ENCODE assay signal across 9 mouse cellular contexts in the genomic region with DNA sequence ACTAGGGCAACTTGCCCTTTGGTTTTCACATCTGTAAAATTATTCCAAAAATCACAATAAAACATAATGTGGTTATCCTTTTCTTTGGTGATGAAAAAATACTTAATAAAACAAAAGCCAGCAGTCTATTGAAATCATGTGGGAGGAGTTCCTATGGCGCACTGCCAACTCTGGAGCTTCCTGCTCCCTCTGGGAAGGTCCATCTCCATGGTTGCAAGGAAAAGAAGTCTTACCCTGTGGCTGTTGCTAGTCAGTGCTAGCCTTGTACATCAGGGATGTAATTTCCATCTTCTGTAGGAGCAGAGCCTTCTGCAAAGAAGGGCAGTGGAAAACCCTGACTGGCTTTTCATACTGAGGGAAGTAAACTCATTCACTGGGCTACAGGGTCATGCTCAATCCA. TPM values are rescaled to one million over a fixed set of nuclear protein-coding genes. Genes with fewer than 3 reads are reported as not detected.
DNase-seq lines count a peak whose midpoint lies in the region; ATAC-seq and TF ChIP-seq lines count a peak whose summit lies in the region.
"Had no signal": no experiment of that assay in that cellular context is flagged by ENCODE, and none has a peak within 500 bp of the region (broad histone marks: within the 10 kb centered on the region; RNA-seq: fewer than 3 reads in every experiment).

No protein-coding gene starts in this region.

- H3K4me3 ChIP-seq in forebrain, embryonic 15.5 days = no peak overlapping the region
- H3K4me3 ChIP-seq: midbrain, embryonic 15.5 days had no signal

- H3K36me3 ChIP-seq in forebrain, embryonic 15.5 days = no peaks in the 10 kb centered on the region
- H3K36me3 ChIP-seq: midbrain, embryonic 15.5 days had no signal

- TF ChIP-seq CTCF in brain, embryonic 14.5 days (IDR thresholded peaks at IDR 0.05; ENCODE audit: borderline replicate concordance, extremely low read depth, insufficient read depth, insufficient read length) = no peak

- H3K27me3 ChIP-seq in forebrain, embryonic 15.5 days = no peaks in the 10 kb centered on the region
- H3K27me3 ChIP-seq: midbrain, embryonic 15.5 days had no signal

- no peak overlapping the region for H3K4me2 ChIP-seq in forebrain, embryonic 15.5 days (replicated peaks)
- H3K4me2 ChIP-seq: midbrain, embryonic 15.5 days had no signal

- H3K4me1 ChIP-seq in forebrain, embryonic 15.5 days = no peaks in the 10 kb centered on the region
- H3K4me1 ChIP-seq: midbrain, embryonic 15.5 days had no signal

- H3K27ac ChIP-seq in forebrain, embryonic 15.5 days (replicated peaks) = no peak overlapping the region
- H3K27ac ChIP-seq: midbrain, embryonic 15.5 days had no signal

- no peaks in the 10 kb centered on the region for H3K9me3 ChIP-seq in forebrain, embryonic 15.5 days
- H3K9me3 ChIP-seq: midbrain, embryonic 15.5 days had no signal

- peak; percentile 31 for DNase-seq in kidney, adult 9 months
- DNase-seq in kidney, adult 18-20 months = no peak
- DNase-seq in MN1 (ENCODE audit: low spot score) = peak; percentile 75
- DNase-seq in brain, embryonic 14.5 days (ENCODE audit: low read depth) = peak; percentile 54
- DNase-seq in kidney, postnatal 25 days = peak; percentile 55 to 68
- DNase-seq: forebrain, postnatal 0 days had no signal

- no peak overlapping the region for H3K9ac ChIP-seq in forebrain, embryonic 15.5 days (replicated peaks)
- H3K9ac ChIP-seq: forebrain, postnatal 0 days; midbrain, embryonic 15.5 days had no signal

- ATAC-seq in megakaryocyte-erythroid progenitor cell, adult 5-6 weeks (replicated peaks; ENCODE audit: low FRiP score, low TSS enrichment, poor library complexity, severe bottlenecking) = no peak
- no peak for ATAC-seq in forebrain, embryonic 15.5 days (replicated peaks)
- ATAC-seq: forebrain, postnatal 0 days; midbrain, embryonic 15.5 days had no signal

- TF ChIP-seq POLR2A in brain, embryonic 14.5 days (IDR thresholded peaks at IDR 0.05; ENCODE audit: borderline replicate concordance, extremely low read depth, insufficient read depth, insufficient read length, poor library complexity, severe bottlenecking) = no peak

- 94% methylated on average over 1 of the region's 1 CpGs for WGBS in forebrain, embryonic 15.5 days

RNA-seq across cellular contexts. Expression of a gene that starts 29.0 kb away (rescaled TPM):
- 125 and 138 TPM in 2 replicates for polyA plus RNA-seq in brain, embryonic 14.5 days (2012; rRNA removed)
- 119 and 126 TPM in 2 replicates for total RNA-seq in megakaryocyte-erythroid progenitor cell, adult 5-6 weeks (2014; fragmentation: Nextera tagmentation)
- total RNA-seq in megakaryocyte-erythroid progenitor cell, adult 5-6 weeks (2017) = 191 and 220 TPM in 2 replicates
- polyA plus RNA-seq in forebrain, embryonic 15.5 days (2015; fragmentation: Nextera tagmentation; extraction: Ambion mirVana) = 157 and 162 TPM in 2 replicates
